In the genomic region with DNA sequence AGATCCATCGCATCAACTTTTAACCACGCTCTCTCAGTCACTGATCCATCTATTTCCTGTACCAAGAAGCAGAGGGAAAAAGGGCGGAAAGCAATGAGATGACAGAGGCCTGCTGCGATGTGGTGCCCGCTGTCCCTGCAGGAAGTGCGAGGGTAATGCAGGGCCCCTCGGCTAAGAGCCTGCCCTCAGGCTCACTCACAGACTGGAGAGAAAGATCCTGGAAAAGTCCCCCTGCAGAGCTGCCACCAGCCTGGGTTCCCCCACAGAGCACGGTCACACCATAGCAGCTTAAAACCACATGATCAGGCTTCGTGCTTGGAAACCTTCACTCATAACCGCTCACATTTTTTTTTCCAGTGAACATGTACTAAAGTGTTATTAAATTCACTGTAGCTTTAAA, we compare ENCODE assay signal across 8 mouse cellular contexts. TPM values are rescaled to one million over a fixed set of nuclear protein-coding genes. Genes with fewer than 3 reads are reported as not detected.
DNase-seq lines count a peak whose midpoint lies in the region; ATAC-seq and TF ChIP-seq lines count a peak whose summit lies in the region.

No protein-coding gene starts in this region.

- TF ChIP-seq POLR2A in thymus, adult 2 months (IDR thresholded peaks at IDR 0.05; ENCODE audit: control insufficient read depth, extremely low read depth, insufficient read depth, low read length, poor library complexity), result no peak

- peak; percentile 21 for DNase-seq in thymus, postnatal 14 days
- no peak for DNase-seq in thymus, adult 2 months
- no peak for DNase-seq in forebrain, embryonic 14.5 days (ENCODE audit: low spot score)
- no peak for DNase-seq in ovary, adult 18-20 months (ENCODE audit: low spot score)
- no peak for DNase-seq in adrenal gland, adult (ENCODE audit: inconsistent age in 2 of 2, low spot score in 1 of 2)
- DNase-seq in cerebellum, adult 9-11 months, result no peak

- 76% methylated on average over 10 of the region's 10 CpGs for WGBS in thymus, adult 2 months
- 28% methylated on average over 10 of the region's 10 CpGs for WGBS in forebrain, embryonic 14.5 days
- WGBS in limb, embryonic 13.5 days, result 21% methylated on average over 10 of the region's 10 CpGs
- WGBS in stomach, embryonic 16.5 days, result 35% methylated on average over 10 of the region's 10 CpGs

- no peak overlapping the region for H3K4me3 ChIP-seq in thymus, adult 2 months (ENCODE audit: control insufficient read depth, insufficient read depth, low read length)
- no peak overlapping the region for H3K4me3 ChIP-seq in forebrain, embryonic 14.5 days (ENCODE audit: low read depth, low read length)
- no peak overlapping the region for H3K4me3 ChIP-seq in limb, embryonic 13.5 days
- H3K4me3 ChIP-seq in stomach, embryonic 16.5 days (replicated peaks; ENCODE audit: low read length), result no peak overlapping the region

- no peak overlapping the region for H3K4me2 ChIP-seq in forebrain, embryonic 14.5 days (ENCODE audit: low read length)
- no peak overlapping the region; the same call in 1 of the 2 replicates for H3K4me2 ChIP-seq in limb, embryonic 13.5 days (replicated peaks)
- no peak overlapping the region for H3K4me2 ChIP-seq in stomach, embryonic 16.5 days (ENCODE audit: low read depth, low read length)

- no peak overlapping the region for H3K27ac ChIP-seq in thymus, adult 2 months (ENCODE audit: control insufficient read depth, insufficient read depth, low read length)
- H3K27ac ChIP-seq in forebrain, embryonic 14.5 days (ENCODE audit: low read depth, low read length), result no peak overlapping the region
- peak overlapping the region; percentile 65; the same call in 1 of the 2 replicates for H3K27ac ChIP-seq in limb, embryonic 13.5 days
- peak overlapping the region; percentile 66 for H3K27ac ChIP-seq in stomach, embryonic 16.5 days (ENCODE audit: low read length)

- no peaks in the 10 kb centered on the region for H3K36me3 ChIP-seq in thymus, adult 2 months (ENCODE audit: control insufficient read depth, insufficient read depth, low read length)
- peaks cover 21% of the 10 kb centered on the region; the same call in 1 of the 2 replicates for H3K36me3 ChIP-seq in forebrain, embryonic 14.5 days (ENCODE audit: control insufficient read depth, insufficient read depth, low read length)
- peaks cover 27% of the 10 kb centered on the region for H3K36me3 ChIP-seq in limb, embryonic 13.5 days
- H3K36me3 ChIP-seq in stomach, embryonic 16.5 days (ENCODE audit: control insufficient read depth, insufficient read depth, low read length), result 0 out of 2 replicates have a peak, but pooled peaks cover 12% of the 10 kb centered on the region

- peak; percentile 44; the same call in 1 of the 2 replicates for ATAC-seq in forebrain, embryonic 14.5 days
- ATAC-seq in limb, embryonic 13.5 days (ENCODE audit: low FRiP score, low read depth), result no peak
- ATAC-seq in stomach, embryonic 16.5 days (ENCODE audit: insufficient read depth, low FRiP score), result peak; percentile 19; the same call in 1 of the 2 replicates

- no peak for TF ChIP-seq CTCF in thymus, adult 2 months (IDR thresholded peaks at IDR 0.05; ENCODE audit: borderline replicate concordance, control insufficient read depth, extremely low read depth, insufficient read depth, low read length, poor library complexity)

- H3K9ac ChIP-seq in forebrain, embryonic 14.5 days (ENCODE audit: low read length), result no peak overlapping the region
- peak overlapping the region; percentile 3; the same call in 1 of the 2 replicates for H3K9ac ChIP-seq in limb, embryonic 13.5 days
- peak overlapping the region; percentile 26; the same call in 1 of the 2 replicates for H3K9ac ChIP-seq in stomach, embryonic 16.5 days (ENCODE audit: low read length)

- H3K27me3 ChIP-seq in thymus, adult 2 months (ENCODE audit: control insufficient read depth, insufficient read depth, low read length), result no peaks in the 10 kb centered on the region
- H3K27me3 ChIP-seq in forebrain, embryonic 14.5 days (replicated peaks; ENCODE audit: control insufficient read depth, insufficient read depth, low read length), result no peaks in the 10 kb centered on the region
- no peaks in the 10 kb centered on the region for H3K27me3 ChIP-seq in limb, embryonic 13.5 days
- no peaks in the 10 kb centered on the region for H3K27me3 ChIP-seq in stomach, embryonic 16.5 days (ENCODE audit: control insufficient read depth, insufficient read depth, low read length)

- H3K4me1 ChIP-seq in thymus, adult 2 months (replicated peaks; ENCODE audit: control insufficient read depth, insufficient read depth, low read length), result peaks cover 29% of the 10 kb centered on the region
- 0 out of 2 replicates have a peak, but pooled peaks cover 5% of the 10 kb centered on the region for H3K4me1 ChIP-seq in forebrain, embryonic 14.5 days (ENCODE audit: control insufficient read depth, insufficient read depth, low read length)
- H3K4me1 ChIP-seq in limb, embryonic 13.5 days, result peaks cover 57% of the 10 kb centered on the region
- peaks cover 6% of the 10 kb centered on the region; the same call in 1 of the 2 replicates for H3K4me1 ChIP-seq in stomach, embryonic 16.5 days (ENCODE audit: control insufficient read depth, insufficient read depth, low read length)

- no peaks in the 10 kb centered on the region for H3K9me3 ChIP-seq in forebrain, embryonic 14.5 days (replicated peaks; ENCODE audit: control insufficient read depth, low read length)
- no peaks in the 10 kb centered on the region for H3K9me3 ChIP-seq in limb, embryonic 13.5 days
- H3K9me3 ChIP-seq in stomach, embryonic 16.5 days (replicated peaks; ENCODE audit: control insufficient read depth, low read length), result no peaks in the 10 kb centered on the region

RNA-seq across cellular contexts. Expression of a gene that starts 25.7 kb away (rescaled TPM):
- polyA plus RNA-seq in thymus, adult 2 months (2012; rRNA removed), result 47.8 and 48.5 TPM in 2 replicates
- polyA plus RNA-seq in forebrain, embryonic 14.5 days (2014; fragmentation: Nextera tagmentation; extraction: Ambion mirVana), result 47.9 and 55.9 TPM in 2 replicates
- 39.9 and 42.0 TPM in 2 replicates for polyA plus RNA-seq in limb, embryonic 13.5 days (2015; fragmentation: Nextera tagmentation; extraction: Ambion mirVana)
- polyA plus RNA-seq in stomach, embryonic 16.5 days (2015; fragmentation: Nextera tagmentation; extraction: Ambion mirVana), result 43.8 and 46.9 TPM in 2 replicates

Comparison
In these comparisons a context has a peak if more than half of its experiments do, and no peak if none do; other contexts are left out.
1. H3K27ac ChIP-seq: peak in limb, embryonic 13.5 days (single experiment) and stomach, embryonic 16.5 days (single experiment); none in thymus, adult 2 months (single experiment) and forebrain, embryonic 14.5 days (single experiment).